Comparison of ENCODE assay signal across 7 mouse cellular contexts in genomic region chr1:24633553-24634132, GRCm38 (mm10). TPM values are rescaled to one million over a fixed set of nuclear protein-coding genes. Genes with fewer than 3 reads are reported as not detected.
DNase-seq lines count a peak whose midpoint lies in the region; ATAC-seq lines count a peak whose summit lies in the region.

No protein-coding gene starts in this region.

- H3K9ac ChIP-seq in midbrain, embryonic 11.5 days (ENCODE audit: low read length) = no peak overlapping the region
- H3K9ac ChIP-seq in midbrain, embryonic 15.5 days = no peak overlapping the region
- no peak overlapping the region for H3K9ac ChIP-seq in heart, embryonic 15.5 days

- H3K27me3 ChIP-seq in midbrain, embryonic 11.5 days (ENCODE audit: control insufficient read depth, insufficient read depth, low read length) = no peaks in the 10 kb centered on the region
- H3K27me3 ChIP-seq in midbrain, embryonic 15.5 days (replicated peaks) = no peaks in the 10 kb centered on the region
- H3K27me3 ChIP-seq in heart, embryonic 15.5 days = no peaks in the 10 kb centered on the region

- peak; percentile 24; the same call in 1 of the 2 replicates for ATAC-seq in midbrain, embryonic 11.5 days (ENCODE audit: low FRiP score)
- no peak for ATAC-seq in midbrain, embryonic 15.5 days (replicated peaks)
- ATAC-seq in heart, embryonic 15.5 days (replicated peaks; ENCODE audit: insufficient number of reproducible peaks, insufficient read depth, low FRiP score, low read depth) = no peak

- no peaks in the 10 kb centered on the region for H3K9me3 ChIP-seq in midbrain, embryonic 11.5 days (ENCODE audit: control insufficient read depth, low read length)
- no peaks in the 10 kb centered on the region for H3K9me3 ChIP-seq in midbrain, embryonic 15.5 days
- H3K9me3 ChIP-seq in heart, embryonic 15.5 days (replicated peaks) = no peaks in the 10 kb centered on the region

- H3K4me2 ChIP-seq in midbrain, embryonic 11.5 days = no peak overlapping the region
- H3K4me2 ChIP-seq in midbrain, embryonic 15.5 days = no peak overlapping the region
- peak overlapping the region; percentile 42; the same call in 1 of the 2 replicates for H3K4me2 ChIP-seq in heart, embryonic 15.5 days

- H3K36me3 ChIP-seq in midbrain, embryonic 11.5 days (ENCODE audit: control insufficient read depth, insufficient read depth, low read length) = no peaks in the 10 kb centered on the region
- H3K36me3 ChIP-seq in midbrain, embryonic 15.5 days (replicated peaks) = no peaks in the 10 kb centered on the region
- no peaks in the 10 kb centered on the region for H3K36me3 ChIP-seq in heart, embryonic 15.5 days

- no peaks in the 10 kb centered on the region for H3K4me1 ChIP-seq in midbrain, embryonic 11.5 days (ENCODE audit: control insufficient read depth, insufficient read depth, low read length)
- no peaks in the 10 kb centered on the region for H3K4me1 ChIP-seq in midbrain, embryonic 15.5 days
- H3K4me1 ChIP-seq in heart, embryonic 15.5 days (replicated peaks) = no peaks in the 10 kb centered on the region

- no peak overlapping the region for H3K4me3 ChIP-seq in midbrain, embryonic 11.5 days (ENCODE audit: low read depth, low read length)
- H3K4me3 ChIP-seq in midbrain, embryonic 15.5 days = no peak overlapping the region
- 0 out of 2 replicates have a peak overlapping the region, but pooled peaks have one; percentile 10 for H3K4me3 ChIP-seq in heart, embryonic 15.5 days

- DNase-seq in midbrain, embryonic 11.5 days (ENCODE audit: low spot score, missing footprints) = peak; percentile 89
- DNase-seq in cerebellum, adult 9-10 months = peak; percentile 61
- peak; percentile 15 for DNase-seq in layer of hippocampus, adult 9-10 months (ENCODE audit: low spot score)
- peak; percentile 11 for DNase-seq in retina, adult 2 months (ENCODE audit: low read depth, low spot score)
- no peak for DNase-seq in urinary bladder, postnatal 10 days (ENCODE audit: low spot score)

- no peak overlapping the region for H3K27ac ChIP-seq in midbrain, embryonic 11.5 days (ENCODE audit: low read depth, low read length)
- H3K27ac ChIP-seq in midbrain, embryonic 15.5 days = no peak overlapping the region
- H3K27ac ChIP-seq in heart, embryonic 15.5 days = no peak overlapping the region

- WGBS in midbrain, embryonic 11.5 days = 43% methylated on average over 14 of the region's 14 CpGs
- 48% methylated on average over 14 of the region's 14 CpGs for WGBS in midbrain, embryonic 15.5 days
- WGBS in heart, embryonic 15.5 days = 29% methylated on average over 14 of the region's 14 CpGs

RNA-seq across cellular contexts. Expression of gene Lmbrd1, which starts 44.8 kb away (rescaled TPM):
- polyA plus RNA-seq in midbrain, embryonic 11.5 days (2014; fragmentation: Nextera tagmentation; extraction: Ambion mirVana) = 29.0 and 30.6 TPM in 2 replicates
- 43.4 and 50.0 TPM in 2 replicates for polyA plus RNA-seq in midbrain, embryonic 15.5 days (2015; fragmentation: Nextera tagmentation; extraction: Ambion mirVana)
- 23.4 and 25.4 TPM in 2 replicates for polyA plus RNA-seq in heart, embryonic 15.5 days (2015; fragmentation: Nextera tagmentation; extraction: Ambion mirVana)

RNA-seq across cellular contexts. Expression of gene Col19a1, which starts 46.4 kb away (rescaled TPM):
- 0.05 and 0.07 TPM in 2 replicates for polyA plus RNA-seq in midbrain, embryonic 11.5 days (2014; fragmentation: Nextera tagmentation; extraction: Ambion mirVana)
- 1.2 and 2.2 TPM in 2 replicates for polyA plus RNA-seq in midbrain, embryonic 15.5 days (2015; fragmentation: Nextera tagmentation; extraction: Ambion mirVana)
- polyA plus RNA-seq in heart, embryonic 15.5 days (2015; fragmentation: Nextera tagmentation; extraction: Ambion mirVana) = 0.09 and 0.28 TPM in 2 replicates
